Mouse (Mus musculus) hindbrain, embryonic 16.5 days (tissue): Measurements from ENCODE around the gene Akr1b10. TPM values are rescaled to one million over a fixed set of nuclear protein-coding genes. Genes with fewer than 3 reads are reported as not detected.
"Not testable (repeated sequence)": the region's sequence is repeated elsewhere in the genome, so short reads cannot be mapped to it uniquely, and the experiment has no call there.

ENCODE experiments used
- ATAC-seq: fragments of 200-750 bp; cut with Nextera tagmentation; 2 replicates; pipeline ENCODE4 v1.8.0; 2017; ENCODE audit warnings: moderate TSS enrichment, moderate library complexity
- H3K27ac ChIP-seq: fragments of 300-500 bp; sonication (generic); 2 replicates; pipeline ENCODE4 v1.5.1; 2014; ENCODE audit warnings: low read depth, mild to moderate bottlenecking, control low read depth, low read length, moderate library complexity
- H3K27me3 ChIP-seq: fragments of 300-500 bp; sonication (generic); replicated peaks from 2 replicates; pipeline ENCODE4 v1.6.1; 2014; ENCODE audit warnings: low read length; ENCODE audit not compliant: control insufficient read depth, insufficient read depth
- H3K36me3 ChIP-seq: fragments of 300-500 bp; sonication (generic); 2 replicates; pipeline ENCODE4 v1.6.1; 2014; ENCODE audit warnings: mild to moderate bottlenecking, low read length, moderate library complexity, mixed read lengths; ENCODE audit not compliant: control insufficient read depth, insufficient read depth
- H3K4me1 ChIP-seq: fragments of 300-500 bp; sonication (generic); 2 replicates; pipeline ENCODE4 v1.6.1; 2014; ENCODE audit warnings: low read depth, low read length; ENCODE audit not compliant: control insufficient read depth, insufficient read depth
- H3K4me2 ChIP-seq: fragments of 300-500 bp; sonication (generic); 2 replicates; pipeline ENCODE4 v1.6.1; 2014; ENCODE audit warnings: mild to moderate bottlenecking, low read length, control low read depth, moderate library complexity
- H3K4me3 ChIP-seq: fragments of 300-500 bp; sonication (generic); 2 replicates; pipeline ENCODE4 v1.5.1; 2014; ENCODE audit warnings: mild to moderate bottlenecking, low read length, control low read depth, moderate library complexity
- H3K9ac ChIP-seq: fragments of 300-500 bp; sonication (generic); 2 replicates; pipeline ENCODE4 v1.6.1; 2014; ENCODE audit warnings: low read depth, mild to moderate bottlenecking, control low read depth, low read length, moderate library complexity
- H3K9me3 ChIP-seq: fragments of 300-500 bp; sonication (generic); 2 replicates; pipeline ENCODE4 v1.6.1; 2014; ENCODE audit warnings: mild to moderate bottlenecking, low read length, moderate library complexity; ENCODE audit not compliant: control insufficient read depth
- WGBS: fragments of 180-500 bp; shearing (Covaris S2); extraction: QIAGEN DNeasy Blood & Tissue Kit; methylation state at CpG from one replicate; pipeline ENCODE4 v1.1.7; 2014; 5-methylcytosine and 5-hydroxymethylcytosine counted together
- polyA plus RNA-seq: library from polyadenylated mRNA; unstranded; fragments of >200 nt; fragmentation: Nextera tagmentation; extraction: Ambion mirVana; gene quantifications from 2 replicates; pipeline ENCODE4 v1.2.1, GENCODE M21; 2015

Akr1b10 gene
- polyA plus RNA-seq, 1 experiment from 2014 or later: 18.6 TPM

- Histone ChIP-seq H3K36me3 (no peaks in the 10 kb centered on the region), H3K9me3 (no peaks in the 10 kb centered on the region), H3K27me3 (no peaks in the 10 kb centered on the region), H3K27ac (no peak overlapping the region), H3K4me2 (no peak overlapping the region), H3K9ac (no peak overlapping the region; the same call in 1 of the 2 replicates), H3K4me1 (no peaks in the 10 kb centered on the region), H3K4me3 (no peak overlapping the region)
- no peak for ATAC-seq
- WGBS: 80% methylated on average over 9 of the region's 9 CpGs
Observed at GRCm38 (mm10) chr6:34367998-34368397, 16.0 kb upstream of the Akr1b10 start.

DNA sequence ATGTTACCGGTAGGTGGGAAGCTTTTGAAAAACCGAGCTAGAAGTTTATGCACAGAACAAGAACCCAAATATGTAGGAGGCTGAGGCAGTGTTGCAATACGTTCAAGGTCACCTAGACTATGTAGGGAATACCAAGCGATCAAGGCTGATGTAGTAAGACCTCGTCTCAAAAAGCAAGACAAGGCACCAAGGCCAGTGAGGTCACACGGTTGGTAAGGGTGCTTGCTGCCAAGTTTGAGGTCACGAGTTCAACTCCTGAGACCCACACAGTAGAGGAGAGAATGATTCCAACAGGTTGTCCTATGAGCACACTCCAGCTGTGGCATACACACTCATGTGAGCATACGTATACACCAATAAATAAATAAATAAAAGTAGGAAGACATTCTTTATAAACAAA is 13.9 kb upstream of the Akr1b10 start:
- no peak for ATAC-seq
- 70% methylated on average over 8 of the region's 8 CpGs for WGBS
- H3K9ac ChIP-seq: no peak overlapping the region

GRCm38 (mm10) chr6:34371700-34372351 is 12.2 kb upstream of the Akr1b10 start:
- H3K9ac ChIP-seq: no peak overlapping the region
- H3K4me3 ChIP-seq: no peak overlapping the region
- no peaks in the 10 kb centered on the region for H3K27me3 ChIP-seq
- H3K4me2 ChIP-seq: peak overlapping the region; percentile 41; the same call in 1 of the 2 replicates
- H3K9me3 ChIP-seq: no peaks in the 10 kb centered on the region
- no peak overlapping the region for H3K27ac ChIP-seq
- no peaks in the 10 kb centered on the region for H3K4me1 ChIP-seq
- H3K36me3 ChIP-seq: no peaks in the 10 kb centered on the region
- peak; percentile 63 for ATAC-seq
- WGBS: 26% methylated on average over 18 of the region's 18 CpGs

More for the DNA sequence above, 13.9 kb upstream of the Akr1b10 start:
- Histone ChIP-seq H3K4me3 (no peak overlapping the region), H3K9me3 (no peaks in the 10 kb centered on the region), H3K4me1 (no peaks in the 10 kb centered on the region), H3K4me2 (no peak overlapping the region), H3K27me3 (no peaks in the 10 kb centered on the region), H3K36me3 (no peaks in the 10 kb centered on the region), H3K27ac (no peak overlapping the region)

- Histone ChIP-seq H3K4me3 (no peak overlapping the region), H3K9ac (no peak overlapping the region), H3K4me1 (no peaks in the 10 kb centered on the region), H3K27me3 (no peaks in the 10 kb centered on the region), H3K36me3 (no peaks in the 10 kb centered on the region), H3K9me3 (no peaks in the 10 kb centered on the region), H3K27ac (no peak overlapping the region), H3K4me2 (no peak overlapping the region)
- ATAC-seq: no peak
- 77% methylated on average over 7 of the region's 7 CpGs for WGBS
Observed at GRCm38 (mm10) chr6:34373841-34374240, 10.2 kb upstream of the Akr1b10 start.

GRCm38 (mm10) chr6:34375888-34376287 is 8.1 kb upstream of the Akr1b10 start:
- not testable (repeated sequence) for ATAC-seq, H3K4me3 ChIP-seq, H3K4me2 ChIP-seq, H3K27me3 ChIP-seq, H3K9ac ChIP-seq, H3K27ac ChIP-seq, H3K4me1 ChIP-seq, H3K9me3 ChIP-seq, H3K36me3 ChIP-seq
- 75% methylated on average over 5 of the region's 5 CpGs for WGBS

DNA sequence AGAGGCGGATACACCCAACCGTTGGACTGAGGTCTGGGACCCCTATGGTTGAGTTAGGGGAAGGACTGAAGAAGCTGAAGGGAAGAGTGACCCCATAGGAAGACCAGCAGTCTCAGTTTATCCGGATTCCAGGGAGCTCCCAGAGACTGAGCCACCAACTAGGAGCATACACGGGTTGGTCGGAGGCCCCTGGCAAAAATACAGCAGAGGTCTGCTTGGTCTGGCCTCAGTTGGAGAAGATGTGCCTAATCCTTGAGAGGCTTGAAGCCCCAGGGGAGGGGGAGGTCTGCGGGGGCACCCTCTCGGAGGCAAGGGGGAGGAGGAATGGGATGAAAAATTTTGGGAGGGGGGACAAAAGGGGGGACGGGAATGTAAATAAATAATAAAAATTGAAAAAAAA is 617 bp upstream of the Akr1b10 start:
- H3K4me1 ChIP-seq: peaks cover 3% of the 10 kb centered on the region
- no peaks in the 10 kb centered on the region for H3K9me3 ChIP-seq
- no peak for ATAC-seq
- no peaks in the 10 kb centered on the region for H3K36me3 ChIP-seq
- no peak overlapping the region for H3K9ac ChIP-seq
- H3K4me2 ChIP-seq: no peak overlapping the region
- H3K27ac ChIP-seq: no peak overlapping the region
- WGBS: 49% methylated on average over 8 of the region's 8 CpGs
- no peaks in the 10 kb centered on the region for H3K27me3 ChIP-seq
- no peak overlapping the region for H3K4me3 ChIP-seq

GRCm38 (mm10) chr6:34384701-34385370 is 818 bp downstream of the Akr1b10 start:
- H3K4me1 ChIP-seq: peaks cover 3% of the 10 kb centered on the region
- peak overlapping the region; percentile 67; the same call in 1 of the 2 replicates for H3K27ac ChIP-seq
- H3K27me3 ChIP-seq: no peaks in the 10 kb centered on the region
- peak overlapping the region; percentile 49 for H3K4me3 ChIP-seq
- H3K9ac ChIP-seq: peak overlapping the region; percentile 64; the same call in 1 of the 2 replicates
- no peaks in the 10 kb centered on the region for H3K9me3 ChIP-seq
- H3K36me3 ChIP-seq: no peaks in the 10 kb centered on the region
- whole genome bisulfite sequencing: 2% methylated on average over 13 of the region's 13 CpGs
- 0 out of 2 replicates have a peak, but pooled peaks have one; percentile 34 for ATAC-seq
- H3K4me2 ChIP-seq: peak overlapping the region; percentile 75

GRCm38 (mm10) chr6:34388420-34389156 is 4.6 kb downstream of the Akr1b10 start:
- H3K27ac ChIP-seq: no peak overlapping the region
- no peak for ATAC-seq
- H3K36me3 ChIP-seq: no peaks in the 10 kb centered on the region
- no peak overlapping the region for H3K4me2 ChIP-seq
- H3K9ac ChIP-seq: no peak overlapping the region
- no peaks in the 10 kb centered on the region for H3K27me3 ChIP-seq
- peaks cover 3% of the 10 kb centered on the region for H3K4me1 ChIP-seq
- 83% methylated on average over 4 of the region's 4 CpGs for WGBS
- H3K4me3 ChIP-seq: no peak overlapping the region
- no peaks in the 10 kb centered on the region; the same call in 1 of the 2 replicates for H3K9me3 ChIP-seq

- no peak for ATAC-seq
- no peak overlapping the region for H3K27ac ChIP-seq
- no peak overlapping the region for H3K4me2 ChIP-seq
- no peaks in the 10 kb centered on the region; the same call in 1 of the 2 replicates for H3K9me3 ChIP-seq
- H3K27me3 ChIP-seq: no peaks in the 10 kb centered on the region
- WGBS: 80% methylated on average over 5 of the region's 5 CpGs
- H3K9ac ChIP-seq: no peak overlapping the region
- no peaks in the 10 kb centered on the region for H3K36me3 ChIP-seq
- H3K4me3 ChIP-seq: no peak overlapping the region
- no peaks in the 10 kb centered on the region for H3K4me1 ChIP-seq
Observed at GRCm38 (mm10) chr6:34395897-34396296, 11.9 kb downstream of the Akr1b10 start.
